Mouse (Mus musculus) MN1 (cell line): ENCODE data around the gene Mmachc.
"Not testable (repeated sequence)": the region's sequence is repeated elsewhere in the genome, so short reads cannot be mapped to it uniquely, and the experiment has no call there.

Source experiments
- DNase-seq: peaks from one replicate; pipeline ENCODE4 v3.0.0-alpha.2; 2016; ENCODE audit warnings: low spot score

Gene Mmachc

GRCm38 (mm10) chr4:116689309-116689876 lies 18.8 kb downstream of the Mmachc start:
- no peak for DNase-seq

GRCm38 (mm10) chr4:116687041-116687440 lies 21.2 kb downstream of the Mmachc start:
- no peak for DNase-seq

- DNase-seq, result peak; percentile 88
These were observed 22.7 kb downstream of the Mmachc start, which contains the start of gene Prdx1 for GRCm38 (mm10) chr4:116685402-116686061. Gene Prdx1 (plus strand): TSS chr4:116685544.

GRCm38 (mm10) chr4:116684665-116685064 lies 23.5 kb downstream of the Mmachc start:
- no peak for DNase-seq

- DNase-seq, result no peak
These were observed 24.2 kb downstream of the Mmachc start for GRCm38 (mm10) chr4:116683957-116684356.

- not testable (repeated sequence) for DNase-seq
These were observed 27.7 kb downstream of the Mmachc start for GRCm38 (mm10) chr4:116680521-116680920.

- peak; percentile 34 for DNase-seq
These were observed 29.1 kb downstream of the Mmachc start for GRCm38 (mm10) chr4:116679141-116679540.

- DNase-seq, result no peak
These were observed 30.4 kb downstream of the Mmachc start for GRCm38 (mm10) chr4:116677808-116678207.

- no peak for DNase-seq
These were observed 32.2 kb downstream of the Mmachc start for GRCm38 (mm10) chr4:116676027-116676426.

- DNase-seq, result not testable (repeated sequence)
These were observed 33.4 kb downstream of the Mmachc start for GRCm38 (mm10) chr4:116674761-116675160.

GRCm38 (mm10) chr4:116672785-116673184 lies 35.4 kb downstream of the Mmachc start:
- DNase-seq, result no peak

GRCm38 (mm10) chr4:116669291-116669690 lies 38.9 kb downstream of the Mmachc start:
- no peak for DNase-seq

GRCm38 (mm10) chr4:116668145-116668544 lies 40.1 kb downstream of the Mmachc start:
- DNase-seq, result peak; percentile 23

- DNase-seq, result no peak
These were observed 41.6 kb downstream of the Mmachc start for GRCm38 (mm10) chr4:116666625-116667024.

GRCm38 (mm10) chr4:116661998-116662397 lies 46.2 kb downstream of the Mmachc start:
- DNase-seq, result no peak

GRCm38 (mm10) chr4:116660829-116661228 lies 47.4 kb downstream of the Mmachc start:
- DNase-seq, result no peak

GRCm38 (mm10) chr4:116659916-116660315 lies 48.3 kb downstream of the Mmachc start:
- not testable (repeated sequence) for DNase-seq

GRCm38 (mm10) chr4:116659474-116659873 lies 48.7 kb downstream of the Mmachc start:
- DNase-seq, result no peak

- no peak for DNase-seq
These were observed 50.2 kb downstream of the Mmachc start for GRCm38 (mm10) chr4:116657971-116658370.

GRCm38 (mm10) chr4:116655658-116656057 lies 52.5 kb downstream of the Mmachc start:
- DNase-seq, result no peak

GRCm38 (mm10) chr4:116655100-116655499 lies 53.1 kb downstream of the Mmachc start:
- no peak for DNase-seq

- DNase-seq, result no peak
These were observed 55.0 kb downstream of the Mmachc start for GRCm38 (mm10) chr4:116653228-116653627.
